Mouse (Mus musculus): ENCODE measurements around the gene Hoxa13. TPM values are rescaled to one million over a fixed set of nuclear protein-coding genes. Genes with fewer than 3 reads are reported as not detected.

Gene Hoxa13
- polyA plus RNA-seq, 1 experiment = 0.77 TPM

GRCm38 (mm10) chr6:52230516-52231165 is 30.0 kb downstream of the Hoxa13 start, which contains the start of gene Hoxa9:
Gene Hoxa9 (minus strand): TSS chr6:52231089.
- Histone ChIP-seq H3ac (ENCODE audit: control insufficient read depth, insufficient read length, low read depth) (peak within 1 kb of the TSS; percentile 78), H3K27me3 (ENCODE audit: control insufficient read depth, insufficient read depth, insufficient read length) (no peaks in the 10 kb centered on the region), H3K4me3 (ENCODE audit: insufficient read depth, poor library complexity, severe bottlenecking) (peak within 1 kb of the TSS; percentile 45), H3K36me3 (ENCODE audit: control insufficient read depth, insufficient read depth) (no peaks in the 10 kb centered on the region), H3K79me3 (ENCODE audit: low read depth) (peaks cover 85% of the 10 kb centered on the region), H3K79me2 (ENCODE audit: control insufficient read depth, insufficient read depth) (peaks cover 100% of the 10 kb centered on the region)
- TF ChIP-seq CTCF (IDR thresholded peaks at IDR 0.05; ENCODE audit: control insufficient read depth, insufficient read depth, insufficient read length) (no peak), FOSL1 (IDR thresholded peaks at IDR 0.05; ENCODE audit: insufficient read depth, low read length, poor library complexity, severe bottlenecking) (no peak), MAX (IDR thresholded peaks at IDR 0.05) (no peak), MYOG (IDR thresholded peaks at IDR 0.05; ENCODE audit: control insufficient read depth, extremely low read depth, insufficient read length) (no peak), MYOD1 (IDR thresholded peaks at IDR 0.05; ENCODE audit: control insufficient read depth, insufficient read length, low read depth) (no peak), USF1 (IDR thresholded peaks at IDR 0.05; ENCODE audit: low read depth) (no peak), CEBPB (IDR thresholded peaks at IDR 0.05; ENCODE audit: low read depth) (no peak)

- peaks cover 100% of the 10 kb centered on the region for H3K79me2 ChIP-seq (ENCODE audit: control insufficient read depth, insufficient read depth)
- peak overlapping the region; percentile 36 for H3K4me3 ChIP-seq (ENCODE audit: insufficient read depth, poor library complexity, severe bottlenecking)
- no peaks in the 10 kb centered on the region for H3K27me3 ChIP-seq (ENCODE audit: control insufficient read depth, insufficient read depth, insufficient read length)
- TF ChIP-seq MYOG (IDR thresholded peaks at IDR 0.05; ENCODE audit: control insufficient read depth, extremely low read depth, insufficient read length) = no peak
- TF ChIP-seq MAX (IDR thresholded peaks at IDR 0.05) = no peak
- no peak for TF ChIP-seq FOSL1 (IDR thresholded peaks at IDR 0.05; ENCODE audit: insufficient read depth, low read length, poor library complexity, severe bottlenecking)
- TF ChIP-seq CTCF (IDR thresholded peaks at IDR 0.05; ENCODE audit: control insufficient read depth, insufficient read depth, insufficient read length) = no peak
- no peak for TF ChIP-seq MYOD1 (IDR thresholded peaks at IDR 0.05; ENCODE audit: control insufficient read depth, insufficient read length, low read depth)
- no peak for TF ChIP-seq CEBPB (IDR thresholded peaks at IDR 0.05; ENCODE audit: low read depth)
- no peak for TF ChIP-seq USF1 (IDR thresholded peaks at IDR 0.05; ENCODE audit: low read depth)
- peaks cover 83% of the 10 kb centered on the region for H3K79me3 ChIP-seq (ENCODE audit: low read depth)
- H3ac ChIP-seq (ENCODE audit: control insufficient read depth, insufficient read length, low read depth) = peak overlapping the region; percentile 64
- no peaks in the 10 kb centered on the region for H3K36me3 ChIP-seq (ENCODE audit: control insufficient read depth, insufficient read depth)
Observed at GRCm38 (mm10) chr6:52229558-52230416, 30.9 kb downstream of the Hoxa13 start.

GRCm38 (mm10) chr6:52228475-52229465 is 31.9 kb downstream of the Hoxa13 start:
- peak overlapping the region; percentile 77 for H3ac ChIP-seq (ENCODE audit: control insufficient read depth, insufficient read length, low read depth)
- H3K79me3 ChIP-seq (ENCODE audit: low read depth) = peaks cover 85% of the 10 kb centered on the region
- H3K4me3 ChIP-seq (ENCODE audit: insufficient read depth, poor library complexity, severe bottlenecking) = peak overlapping the region; percentile 36
- H3K27me3 ChIP-seq (ENCODE audit: control insufficient read depth, insufficient read depth, insufficient read length) = no peaks in the 10 kb centered on the region
- peaks cover 100% of the 10 kb centered on the region for H3K79me2 ChIP-seq (ENCODE audit: control insufficient read depth, insufficient read depth)
- TF ChIP-seq CTCF (IDR thresholded peaks at IDR 0.05; ENCODE audit: control insufficient read depth, insufficient read depth, insufficient read length) (no peak), USF1 (IDR thresholded peaks at IDR 0.05; ENCODE audit: low read depth) (no peak), MYOD1 (IDR thresholded peaks at IDR 0.05; ENCODE audit: control insufficient read depth, insufficient read length, low read depth) (no peak), CEBPB (IDR thresholded peaks at IDR 0.05; ENCODE audit: low read depth) (no peak), MAX (IDR thresholded peaks at IDR 0.05) (no peak), MYOG (IDR thresholded peaks at IDR 0.05; ENCODE audit: control insufficient read depth, extremely low read depth, insufficient read length) (no peak), FOSL1 (IDR thresholded peaks at IDR 0.05; ENCODE audit: insufficient read depth, low read length, poor library complexity, severe bottlenecking) (no peak)
- peaks cover 4% of the 10 kb centered on the region for H3K36me3 ChIP-seq (ENCODE audit: control insufficient read depth, insufficient read depth)

GRCm38 (mm10) chr6:52227470-52228222 is 33.0 kb downstream of the Hoxa13 start:
- peaks cover 84% of the 10 kb centered on the region for H3K79me3 ChIP-seq (ENCODE audit: low read depth)
- H3K79me2 ChIP-seq (ENCODE audit: control insufficient read depth, insufficient read depth) = peaks cover 100% of the 10 kb centered on the region
- no peak for TF ChIP-seq CEBPB (IDR thresholded peaks at IDR 0.05; ENCODE audit: low read depth)
- no peak for TF ChIP-seq MYOD1 (IDR thresholded peaks at IDR 0.05; ENCODE audit: control insufficient read depth, insufficient read length, low read depth)
- TF ChIP-seq MYOG (IDR thresholded peaks at IDR 0.05; ENCODE audit: control insufficient read depth, extremely low read depth, insufficient read length) = no peak
- no peak for TF ChIP-seq USF1 (IDR thresholded peaks at IDR 0.05; ENCODE audit: low read depth)
- TF ChIP-seq FOSL1 (IDR thresholded peaks at IDR 0.05; ENCODE audit: insufficient read depth, low read length, poor library complexity, severe bottlenecking) = no peak
- TF ChIP-seq MAX (IDR thresholded peaks at IDR 0.05) = no peak
- TF ChIP-seq CTCF (IDR thresholded peaks at IDR 0.05; ENCODE audit: control insufficient read depth, insufficient read depth, insufficient read length) = no peak
- no peak overlapping the region for H3K4me3 ChIP-seq (ENCODE audit: insufficient read depth, poor library complexity, severe bottlenecking)
- H3ac ChIP-seq (ENCODE audit: control insufficient read depth, insufficient read length, low read depth) = no peak overlapping the region
- H3K36me3 ChIP-seq (ENCODE audit: control insufficient read depth, insufficient read depth) = peaks cover 11% of the 10 kb centered on the region
- no peaks in the 10 kb centered on the region for H3K27me3 ChIP-seq (ENCODE audit: control insufficient read depth, insufficient read depth, insufficient read length)
